Mouse (Mus musculus) cortical plate, adult 2 months (tissue): ENCODE measurements around the gene Klhl29. TPM values are rescaled to one million over a fixed set of nuclear protein-coding genes. Genes with fewer than 3 reads are reported as not detected.
A peak's percentile ranks its signal among the peaks of the same experiment; 100 is the strongest.

Experiments
- H3K27ac ChIP-seq: fragments of 200-500 bp; 2 replicates; pipeline ENCODE4 v1.5.1; 2012; ENCODE audit warnings: low read length, control low read depth, inconsistent platforms; ENCODE audit not compliant: insufficient read depth
- H3K4me1 ChIP-seq: fragments of 200-500 bp; 2 replicates; pipeline ENCODE4 v1.6.1; 2011; ENCODE audit warnings: low read length; ENCODE audit not compliant: control insufficient read depth, insufficient read depth
- H3K4me3 ChIP-seq: fragments of 200-500 bp; 2 replicates; pipeline ENCODE4 v1.5.1; 2011; ENCODE audit warnings: mild to moderate bottlenecking, low read length, control low read depth; ENCODE audit not compliant: insufficient read depth
- CTCF ChIP-seq: fragments of 200-500 bp; IDR thresholded peaks from 2 replicates; pipeline ENCODE4 v1.5.1; 2011; ENCODE audit warnings: mild to moderate bottlenecking, control low read depth, low read length; ENCODE audit not compliant: insufficient read depth; ENCODE audit errors: extremely low read depth
- POLR2A ChIP-seq: fragments of 200-500 bp; IDR thresholded peaks from 2 replicates; pipeline ENCODE4 v1.6.1; 2011; ENCODE audit warnings: mild to moderate bottlenecking, low read length, control low read depth; ENCODE audit not compliant: insufficient read depth; ENCODE audit errors: extremely low read depth
- polyA plus RNA-seq: library from polyadenylated mRNA; depleted of rRNA; stranded (reverse); fragments of >200 nt; gene quantifications from 2 replicates; pipeline ENCODE4 v1.2.3, GENCODE M21; 2012

Gene Klhl29
- polyA plus RNA-seq, 1 experiment, result 26.9 TPM

DNA sequence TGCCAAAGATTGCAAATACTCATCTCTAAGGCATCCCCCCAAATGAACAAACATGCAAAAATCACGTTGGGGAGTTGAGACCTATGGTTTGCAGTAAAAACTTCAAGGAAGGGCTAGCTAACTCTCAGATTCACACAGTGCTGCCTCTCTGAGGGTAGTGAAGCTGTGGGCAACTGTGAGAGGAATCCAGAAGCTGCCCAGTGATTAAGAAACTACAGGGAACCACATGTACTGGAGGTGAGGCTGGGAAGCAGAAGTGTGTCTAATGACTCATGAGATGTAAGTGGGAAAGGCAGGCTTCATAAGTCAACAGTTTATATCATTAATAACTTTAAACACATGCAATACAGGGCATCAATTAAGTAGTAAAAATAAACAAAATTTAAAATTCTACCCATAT lies 70.0 kb downstream of the Klhl29 start:
- no peak for TF ChIP-seq CTCF
- no peak for TF ChIP-seq POLR2A
- H3K27ac ChIP-seq, result no peak overlapping the region
- H3K4me3 ChIP-seq, result no peak overlapping the region
- H3K4me1 ChIP-seq, result peaks cover 5% of the 10 kb centered on the region

DNA sequence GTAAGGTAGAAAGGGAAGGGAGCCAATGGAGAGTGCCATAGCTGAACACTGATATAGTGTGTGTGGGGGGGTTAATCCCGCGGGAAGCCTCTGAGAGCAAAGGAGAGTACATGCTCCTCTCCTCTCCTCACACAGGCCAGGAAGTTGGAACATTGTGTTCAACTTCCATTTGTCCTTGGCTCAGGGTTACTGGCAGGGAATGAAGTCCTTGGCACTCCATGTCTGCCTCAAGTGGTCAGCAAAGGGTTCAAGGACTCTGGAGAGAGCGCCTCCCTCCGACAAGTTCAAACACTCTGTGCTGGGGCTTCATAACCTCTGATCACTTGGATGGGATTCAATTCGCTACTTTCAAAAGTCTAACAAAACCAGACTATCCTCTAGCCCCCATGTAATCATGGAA lies 71.6 kb downstream of the Klhl29 start:
- H3K4me3 ChIP-seq, result no peak overlapping the region
- no peak overlapping the region for H3K27ac ChIP-seq
- H3K4me1 ChIP-seq, result peaks cover 3% of the 10 kb centered on the region
- TF ChIP-seq CTCF, result no peak
- no peak for TF ChIP-seq POLR2A

DNA sequence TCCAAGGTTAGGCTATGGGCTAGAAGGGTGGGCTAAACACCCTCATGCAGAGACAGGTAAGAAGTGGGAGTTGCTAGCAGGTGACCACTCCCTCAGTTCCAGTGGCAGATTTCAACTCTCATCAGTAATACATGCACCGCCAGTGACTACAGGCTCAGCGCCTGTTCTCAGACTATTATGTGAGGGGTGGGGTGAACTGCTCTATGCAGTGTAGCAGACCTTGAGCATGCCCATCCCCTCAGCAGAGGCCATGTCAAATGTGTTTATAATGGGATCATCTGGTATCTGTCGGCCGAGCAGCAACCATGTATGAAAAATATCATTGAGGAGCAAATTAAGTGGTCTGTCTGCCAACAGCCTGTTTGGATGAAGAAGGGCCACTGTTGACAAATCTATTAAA lies 72.4 kb downstream of the Klhl29 start:
- Histone ChIP-seq H3K27ac (no peak overlapping the region), H3K4me3 (no peak overlapping the region)
- TF ChIP-seq POLR2A, result no peak
- TF ChIP-seq CTCF, result no peak

DNA sequence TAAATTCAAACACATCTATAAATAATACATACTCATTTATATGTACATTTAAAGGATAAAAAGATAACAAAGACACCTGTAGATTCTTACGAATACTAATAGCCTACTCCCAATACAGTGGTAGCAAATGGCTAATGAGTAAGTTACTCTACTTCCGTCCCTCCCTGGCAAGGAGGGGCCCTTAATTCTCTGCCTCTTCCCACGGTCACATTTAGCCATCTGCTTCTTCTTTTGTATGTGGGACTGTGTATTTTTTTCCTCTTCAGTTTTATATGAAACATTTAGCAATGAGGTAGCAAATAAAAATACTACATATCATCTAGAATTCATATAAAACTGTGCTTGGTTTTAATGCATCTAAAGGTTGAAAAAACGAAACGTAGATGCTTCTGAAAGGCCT lies 73.6 kb downstream of the Klhl29 start:
- Histone ChIP-seq H3K4me1 (peaks cover 3% of the 10 kb centered on the region), H3K27ac (no peak overlapping the region), H3K4me3 (no peak overlapping the region)
- no peak for TF ChIP-seq CTCF
- TF ChIP-seq POLR2A, result no peak

More for the DNA sequence above, 72.4 kb downstream of the Klhl29 start:
- peaks cover 3% of the 10 kb centered on the region for H3K4me1 ChIP-seq

DNA sequence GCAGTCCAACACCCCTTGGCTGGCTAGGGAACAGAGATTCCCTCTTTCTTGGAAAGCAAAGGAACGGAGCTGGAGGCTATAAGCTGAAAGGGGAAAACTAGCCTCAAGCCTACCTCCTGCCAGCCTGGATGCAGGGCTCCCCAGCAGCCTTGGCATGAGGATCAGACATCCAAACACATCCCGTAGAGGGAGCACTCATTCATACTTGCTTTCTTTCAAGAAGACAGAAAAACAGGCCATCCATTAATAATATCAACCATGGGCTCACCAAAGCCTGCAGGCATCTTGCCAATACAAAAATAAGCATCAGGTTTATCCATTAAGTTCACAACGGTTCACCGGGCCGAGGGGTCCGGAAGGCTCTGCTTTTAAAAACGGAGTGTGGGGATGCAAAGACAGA lies 79.1 kb downstream of the Klhl29 start:
- H3K4me1 ChIP-seq, result peaks cover 2% of the 10 kb centered on the region
- TF ChIP-seq POLR2A (no peak), CTCF (no peak)
- H3K4me3 ChIP-seq, result no peak overlapping the region
- H3K27ac ChIP-seq, result no peak overlapping the region

DNA sequence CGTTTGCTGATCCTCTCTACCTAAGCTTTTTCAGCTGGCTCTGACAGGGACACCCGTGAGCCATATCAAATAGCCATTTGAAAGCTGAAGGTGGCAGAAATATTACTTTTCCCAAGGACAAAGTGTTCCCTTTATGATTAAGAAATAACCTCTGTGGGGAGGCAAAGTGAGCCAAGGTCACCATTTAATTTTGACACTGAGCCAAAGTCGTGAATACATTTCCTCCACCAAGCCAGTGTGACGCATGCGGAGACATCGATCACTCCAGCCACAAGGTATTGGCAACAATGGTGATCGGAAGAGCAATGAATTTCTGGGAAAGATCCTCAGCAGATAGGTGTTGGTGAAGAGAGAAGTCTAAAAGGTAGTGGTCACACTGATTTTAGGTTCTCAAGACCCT lies 83.2 kb downstream of the Klhl29 start:
- Histone ChIP-seq H3K4me3 (no peak overlapping the region), H3K27ac (no peak overlapping the region), H3K4me1 (no peaks in the 10 kb centered on the region)
- TF ChIP-seq POLR2A (no peak), CTCF (no peak)

DNA sequence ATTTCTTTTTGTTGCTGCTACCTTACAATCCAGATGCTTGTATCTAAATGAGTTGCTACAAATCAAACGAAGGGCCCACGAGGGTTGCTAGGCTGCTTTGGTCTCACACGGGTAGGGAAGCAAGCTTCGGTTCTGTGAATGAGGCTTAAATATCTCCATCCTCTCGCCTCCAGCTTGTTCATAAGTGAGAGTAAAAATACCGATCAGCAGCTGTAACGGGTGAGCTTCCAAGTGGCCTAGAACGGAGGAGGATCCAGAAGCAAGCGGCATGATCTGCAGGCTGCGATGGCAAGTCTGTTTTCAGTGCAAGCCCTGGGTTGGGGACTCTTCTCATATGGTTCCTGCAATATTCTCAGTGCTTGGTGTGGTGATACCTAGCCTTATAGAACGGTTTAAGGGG lies 89.9 kb downstream of the Klhl29 start:
- no peak overlapping the region for H3K27ac ChIP-seq
- TF ChIP-seq CTCF, result no peak
- TF ChIP-seq POLR2A, result 0 out of 2 replicates have a peak, but pooled peaks have one; percentile 6
- no peak overlapping the region for H3K4me3 ChIP-seq
- peaks cover 6% of the 10 kb centered on the region for H3K4me1 ChIP-seq

DNA sequence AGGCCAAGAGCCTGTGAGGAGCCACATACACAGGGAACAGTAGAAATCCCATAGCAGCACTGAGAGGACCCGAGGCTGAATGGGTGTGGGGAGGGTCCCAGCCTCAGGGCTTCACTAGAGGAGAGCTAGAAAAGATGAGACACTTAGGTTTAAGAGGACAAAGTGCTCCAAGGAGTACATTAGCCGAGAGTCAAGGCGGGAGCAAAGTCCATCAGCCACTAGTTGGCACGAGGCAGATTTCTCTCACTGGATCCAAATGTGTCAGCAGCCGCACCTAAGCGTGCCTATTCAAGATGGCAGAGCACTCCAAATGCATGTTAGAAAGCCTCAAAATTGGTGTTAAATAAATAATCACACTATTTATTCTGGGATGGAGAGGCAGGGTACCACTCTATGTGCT lies 90.5 kb downstream of the Klhl29 start:
- peaks cover 6% of the 10 kb centered on the region for H3K4me1 ChIP-seq
- TF ChIP-seq POLR2A (no peak), CTCF (no peak)
- no peak overlapping the region for H3K4me3 ChIP-seq
- H3K27ac ChIP-seq, result no peak overlapping the region

DNA sequence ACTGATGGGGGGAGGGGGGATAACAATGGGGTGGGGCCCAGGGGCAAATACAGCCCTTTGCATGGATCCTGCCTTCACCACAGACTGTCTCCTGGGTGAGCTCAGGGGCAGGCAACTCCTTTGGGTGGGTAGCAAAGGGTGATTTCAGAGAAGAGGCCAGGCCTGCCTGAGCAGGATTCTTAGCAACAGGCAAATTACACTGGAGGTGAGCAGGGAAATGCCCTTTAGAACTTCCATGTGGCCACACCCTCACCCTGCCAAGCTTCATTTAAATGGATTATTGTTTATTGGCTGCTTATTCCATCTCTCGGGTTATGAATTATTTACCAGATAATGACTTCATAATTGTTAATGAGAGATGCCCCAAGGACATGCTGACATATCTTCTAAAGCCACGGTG lies 91.8 kb downstream of the Klhl29 start:
- H3K4me1 ChIP-seq, result peaks cover 6% of the 10 kb centered on the region
- H3K27ac ChIP-seq, result no peak overlapping the region
- no peak overlapping the region for H3K4me3 ChIP-seq
- TF ChIP-seq POLR2A (no peak), CTCF (no peak)

DNA sequence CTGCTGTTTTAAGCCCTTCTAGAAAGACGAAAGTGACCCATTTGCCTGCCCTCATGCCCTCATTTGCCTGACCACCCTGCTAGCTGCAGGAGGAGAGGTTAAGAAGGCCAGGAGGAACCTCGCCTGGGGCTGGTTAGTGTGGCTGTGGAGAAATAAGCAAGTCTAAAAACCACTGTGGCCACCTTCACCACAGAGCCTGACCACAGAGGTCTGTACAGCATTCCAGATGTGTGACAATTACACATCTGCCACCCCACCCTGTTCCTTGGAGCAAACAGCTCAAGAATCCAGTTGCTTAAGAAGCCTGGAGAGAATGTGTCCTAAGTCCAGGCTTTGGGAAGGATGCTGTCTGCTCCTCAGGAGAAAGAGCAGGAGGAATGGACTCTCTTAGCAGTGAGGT lies 92.9 kb downstream of the Klhl29 start:
- H3K27ac ChIP-seq, result no peak overlapping the region
- H3K4me3 ChIP-seq, result no peak overlapping the region
- H3K4me1 ChIP-seq, result peaks cover 6% of the 10 kb centered on the region
- TF ChIP-seq POLR2A (no peak), CTCF (no peak)
